Mouse (Mus musculus) midbrain, embryonic 10.5 days (tissue): ENCODE results near the gene Rogdi. TPM values are rescaled to one million over a fixed set of nuclear protein-coding genes. Genes with fewer than 3 reads are reported as not detected.

ENCODE experiments used
- polyA plus RNA-seq: library from polyadenylated mRNA; unstranded; fragments of >200 nt; fragmentation: Nextera tagmentation; extraction: Ambion mirVana; gene quantifications from 2 replicates; pipeline ENCODE4 v1.2.1, GENCODE M21; 2016

The Rogdi gene
- polyA plus RNA-seq, 1 experiment from 2014 or later, result 68.9 TPM

Other genes starting within 250 kb of the Rogdi start
- gene Cdip1, start 223.3 kb downstream of the Rogdi start, polyA plus RNA-seq, result 111 and 116 TPM in 2 replicates
- gene 4930562C15Rik, start 178.1 kb downstream of the Rogdi start, polyA plus RNA-seq, result 0.30 and 0.39 TPM in 2 replicates
- 29.6 and 36.0 TPM in 2 replicates for gene Ubald1, start 133.2 kb downstream of the Rogdi start, polyA plus RNA-seq
- gene Mgrn1, start 127.3 kb downstream of the Rogdi start, polyA plus RNA-seq, result 68.5 and 78.2 TPM in 2 replicates
- gene Nudt16l1, start 74.8 kb downstream of the Rogdi start, polyA plus RNA-seq, result 136 and 141 TPM in 2 replicates
- 54.5 and 62.1 TPM in 2 replicates for gene Anks3, start 49.3 kb downstream of the Rogdi start, polyA plus RNA-seq
- not detected in 2 replicates for gene Sept12, start 15.7 kb downstream of the Rogdi start, polyA plus RNA-seq
- 1.0 TPM in 1 of 2 replicates, not detected in the other for gene Smim22, start 6.3 kb downstream of the Rogdi start, polyA plus RNA-seq
- 211 and 240 TPM in 2 replicates for gene Glyr1, start 36.3 kb upstream of the Rogdi start, polyA plus RNA-seq
- gene Ubn1, start 36.5 kb upstream of the Rogdi start, polyA plus RNA-seq, result 16.6 and 17.6 TPM in 2 replicates
- gene Ppl, start 118.9 kb upstream of the Rogdi start, polyA plus RNA-seq, result 0.68 and 0.82 TPM in 2 replicates
- gene Sec14l5, start 133.6 kb upstream of the Rogdi start, polyA plus RNA-seq, result 0.14 and 0.31 TPM in 2 replicates
- gene Nagpa, start 190.5 kb upstream of the Rogdi start, polyA plus RNA-seq, result 16.4 and 18.9 TPM in 2 replicates
- 2.4 and 4.5 TPM in 2 replicates for gene AU021092, start 208.7 kb upstream of the Rogdi start, polyA plus RNA-seq
- 25.0 and 25.3 TPM in 2 replicates for gene Alg1, start 220.1 kb upstream of the Rogdi start, polyA plus RNA-seq
- gene Eef2kmt, start 242.4 kb upstream of the Rogdi start, polyA plus RNA-seq, result 20.4 and 21.4 TPM in 2 replicates